ENCODE assay signal across 10 mouse cellular contexts in the genomic region with DNA sequence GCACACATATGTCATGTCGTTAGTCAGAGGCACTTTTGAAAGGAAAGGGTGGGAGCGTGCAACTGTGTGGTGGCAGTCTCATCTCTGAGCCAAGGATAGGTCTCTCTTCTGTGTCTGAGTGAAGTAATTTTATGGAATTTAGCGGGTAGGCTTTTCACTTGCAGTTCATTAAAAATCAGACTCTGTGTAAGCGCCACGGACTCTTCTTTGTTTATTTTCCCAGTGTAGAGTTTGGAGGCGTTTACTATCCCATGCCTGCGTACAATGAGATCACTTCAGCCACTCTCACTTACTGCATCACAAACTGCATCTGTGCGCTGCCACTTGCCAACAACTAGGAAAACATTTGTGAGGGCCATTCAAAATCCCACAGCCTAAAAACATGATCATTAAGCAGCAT. TPM values are rescaled to one million over a fixed set of nuclear protein-coding genes. Genes with fewer than 3 reads are reported as not detected.
DNase-seq lines count a peak whose midpoint lies in the region; ATAC-seq and TF ChIP-seq lines count a peak whose summit lies in the region.
"Had no signal": no experiment of that assay in that cellular context is flagged by ENCODE, and none has a peak within 500 bp of the region (broad histone marks: within the 10 kb centered on the region; RNA-seq: fewer than 3 reads in every experiment).

No protein-coding gene starts in this region.

- H3K27ac ChIP-seq in hindbrain, embryonic 14.5 days, result no peak overlapping the region
- H3K27ac ChIP-seq in hindbrain, embryonic 12.5 days, result no peak overlapping the region
- no peak overlapping the region for H3K27ac ChIP-seq in neural tube, embryonic 12.5 days
- peak overlapping the region; percentile 16; the same call in 1 of the 2 replicates for H3K27ac ChIP-seq in layer of hippocampus, adult 2 months
- H3K27ac ChIP-seq: liver, embryonic 15.5 days had no signal

- no peak for DNase-seq in hindbrain, embryonic 14.5 days (ENCODE audit: low spot score)
- DNase-seq in neural tube, embryonic 10.5 days (ENCODE audit: extremely low spot score, low spot score), result no peak
- DNase-seq in layer of hippocampus, adult 2 months (ENCODE audit: low spot score in 2 of 2), result peak; percentile 17 to 43
- peak; percentile 18 for DNase-seq in telencephalon, adult 2 months (ENCODE audit: low read depth, low spot score)
- DNase-seq in thymus, adult 18-20 months, result no peak
- DNase-seq: cerebellum, adult 11 months had no signal

- H3K9me3 ChIP-seq in hindbrain, embryonic 14.5 days (ENCODE audit: control insufficient read depth, low read length), result no peaks in the 10 kb centered on the region
- H3K9me3 ChIP-seq in hindbrain, embryonic 12.5 days (replicated peaks), result no peaks in the 10 kb centered on the region
- no peaks in the 10 kb centered on the region for H3K9me3 ChIP-seq in neural tube, embryonic 12.5 days
- H3K9me3 ChIP-seq: liver, embryonic 15.5 days had no signal

- no peaks in the 10 kb centered on the region for H3K4me1 ChIP-seq in hindbrain, embryonic 14.5 days (replicated peaks; ENCODE audit: control insufficient read depth, insufficient read depth, low read length)
- no peaks in the 10 kb centered on the region for H3K4me1 ChIP-seq in hindbrain, embryonic 12.5 days
- H3K4me1 ChIP-seq in neural tube, embryonic 12.5 days, result no peaks in the 10 kb centered on the region
- H3K4me1 ChIP-seq: liver, embryonic 15.5 days had no signal

- no peak overlapping the region for H3K4me3 ChIP-seq in hindbrain, embryonic 14.5 days (replicated peaks; ENCODE audit: low read length)
- H3K4me3 ChIP-seq in hindbrain, embryonic 12.5 days, result no peak overlapping the region
- H3K4me3 ChIP-seq in neural tube, embryonic 12.5 days, result no peak overlapping the region
- peak overlapping the region; percentile 49 for H3K4me3 ChIP-seq in layer of hippocampus, adult 2 months
- H3K4me3 ChIP-seq: liver, embryonic 15.5 days had no signal

- H3K4me2 ChIP-seq in hindbrain, embryonic 14.5 days (replicated peaks), result peak overlapping the region; percentile 18; the same call in 1 of the 2 replicates
- H3K4me2 ChIP-seq in hindbrain, embryonic 12.5 days (replicated peaks), result no peak overlapping the region
- no peak overlapping the region for H3K4me2 ChIP-seq in neural tube, embryonic 12.5 days (replicated peaks)
- H3K4me2 ChIP-seq: liver, embryonic 15.5 days had no signal

- ATAC-seq in hindbrain, embryonic 14.5 days (ENCODE audit: low FRiP score), result peak; percentile 55; the same call in 1 of the 2 replicates
- ATAC-seq in hindbrain, embryonic 12.5 days (ENCODE audit: low FRiP score), result no peak
- ATAC-seq in neural tube, embryonic 12.5 days (ENCODE audit: low FRiP score, low read depth), result 0 out of 2 replicates have a peak, but pooled peaks have one; percentile 19
- ATAC-seq in activated CD4-positive, CD25-positive, alpha-beta regulatory T cell, adult 4 months, result no peak

- H3K36me3 ChIP-seq in hindbrain, embryonic 14.5 days (replicated peaks; ENCODE audit: control insufficient read depth, insufficient read depth), result no peaks in the 10 kb centered on the region
- H3K36me3 ChIP-seq in hindbrain, embryonic 12.5 days, result no peaks in the 10 kb centered on the region
- H3K36me3 ChIP-seq in neural tube, embryonic 12.5 days, result no peaks in the 10 kb centered on the region
- H3K36me3 ChIP-seq: liver, embryonic 15.5 days had no signal

- no peak overlapping the region for H3K9ac ChIP-seq in hindbrain, embryonic 14.5 days
- no peak overlapping the region for H3K9ac ChIP-seq in hindbrain, embryonic 12.5 days
- H3K9ac ChIP-seq in neural tube, embryonic 12.5 days, result no peak overlapping the region
- H3K9ac ChIP-seq: liver, embryonic 15.5 days had no signal

- H3K27me3 ChIP-seq in hindbrain, embryonic 14.5 days (ENCODE audit: control insufficient read depth, insufficient read depth, low read length), result no peaks in the 10 kb centered on the region
- H3K27me3 ChIP-seq in hindbrain, embryonic 12.5 days, result no peaks in the 10 kb centered on the region
- H3K27me3 ChIP-seq in neural tube, embryonic 12.5 days (replicated peaks), result no peaks in the 10 kb centered on the region
- H3K27me3 ChIP-seq: liver, embryonic 15.5 days had no signal

- no peak for TF ChIP-seq CTCF in layer of hippocampus, adult 2 months (conservative IDR thresholded peaks at IDR 0.05)

- WGBS in hindbrain, embryonic 14.5 days, result 62% methylated on average over 8 of the region's 8 CpGs
- WGBS in hindbrain, embryonic 12.5 days, result 70% methylated on average over 8 of the region's 8 CpGs
- WGBS in neural tube, embryonic 12.5 days, result 75% methylated on average over 8 of the region's 8 CpGs

RNA-seq across cellular contexts. Expression of a gene that starts 44.7 kb away (rescaled TPM):
- polyA plus RNA-seq in hindbrain, embryonic 14.5 days (2014; fragmentation: Nextera tagmentation; extraction: Ambion mirVana), result 2.5 and 3.3 TPM in 2 replicates
- polyA plus RNA-seq in hindbrain, embryonic 12.5 days (2016; fragmentation: Nextera tagmentation; extraction: Ambion mirVana), result 3.3 and 4.8 TPM in 2 replicates
- 4.2 and 5.0 TPM in 2 replicates for polyA plus RNA-seq in neural tube, embryonic 12.5 days (2016; fragmentation: Nextera tagmentation; extraction: Ambion mirVana)
- 1 to 10 TPM; 2.9 to 4.0 TPM for total RNA-seq in layer of hippocampus, adult 2 months (2021)
- polyA plus RNA-seq in activated CD4-positive, CD25-positive, alpha-beta regulatory T cell, adult 4 months (2017; shearing (Covaris generic)), result not detected

Comparison
In these comparisons a context has a peak if more than half of its experiments do, and no peak if none do; other contexts are left out.
1. ATAC-seq: peak in hindbrain, embryonic 14.5 days (single experiment) and neural tube, embryonic 12.5 days (single experiment); none in hindbrain, embryonic 12.5 days (single experiment) and activated CD4-positive, CD25-positive, alpha-beta regulatory T cell, adult 4 months (single experiment).
2. DNase-seq: peak in layer of hippocampus, adult 2 months (2 of 2) and telencephalon, adult 2 months (single experiment); none in hindbrain, embryonic 14.5 days (single experiment), neural tube, embryonic 10.5 days (single experiment) and thymus, adult 18-20 months (0 of 2).